ENCODE assay signal across 9 mouse cellular contexts in the genomic region with DNA sequence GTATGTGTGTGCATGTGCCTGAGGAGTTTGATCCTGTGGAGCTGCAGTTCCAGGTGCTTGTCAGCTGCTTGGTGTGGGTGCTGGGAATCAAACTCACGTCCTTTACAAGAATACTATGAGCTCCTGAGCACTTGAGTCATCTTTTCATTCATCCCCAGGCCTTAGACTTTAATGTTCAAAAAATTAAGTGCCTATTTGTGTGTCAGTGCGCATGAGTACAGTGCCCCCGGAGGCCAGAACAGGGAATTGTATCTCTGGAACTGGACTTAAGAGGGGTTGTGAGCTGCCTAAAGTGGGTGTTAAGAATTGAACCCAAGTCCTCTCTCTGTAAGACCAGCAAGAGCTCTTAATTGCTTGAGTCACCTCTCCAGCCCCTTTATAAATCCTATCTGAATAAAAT. TPM values are rescaled to one million over a fixed set of nuclear protein-coding genes. Genes with fewer than 3 reads are reported as not detected.
DNase-seq lines count a peak whose midpoint lies in the region; ATAC-seq and TF ChIP-seq lines count a peak whose summit lies in the region.
"Had no signal": no experiment of that assay in that cellular context is flagged by ENCODE, and none has a peak within 500 bp of the region (broad histone marks: within the 10 kb centered on the region; RNA-seq: fewer than 3 reads in every experiment).

No protein-coding gene starts in this region.

- no peak overlapping the region for H3K27ac ChIP-seq in kidney, adult 2 months (ENCODE audit: insufficient read depth, low read depth, low read length)
- no peak overlapping the region for H3K27ac ChIP-seq in kidney, embryonic 14.5 days (ENCODE audit: low read depth, low read length)
- no peak overlapping the region for H3K27ac ChIP-seq in ES-Bruce4 (ENCODE audit: insufficient read depth, low read length)
- H3K27ac ChIP-seq in bone marrow, adult 2 months (ENCODE audit: control insufficient read depth, insufficient read depth, low read depth, low read length, poor library complexity) = no peak overlapping the region
- H3K27ac ChIP-seq: embryonic facial prominence, embryonic 12.5 days had no signal

- TF ChIP-seq POLR2A in kidney, adult 2 months (IDR thresholded peaks at IDR 0.05; ENCODE audit: low read depth, low read length) = no peak
- no peak for TF ChIP-seq POLR2A in ES-Bruce4 (IDR thresholded peaks at IDR 0.05; ENCODE audit: insufficient read depth, low read length)
- TF ChIP-seq POLR2A in bone marrow, adult 2 months (IDR thresholded peaks at IDR 0.05; ENCODE audit: borderline replicate concordance, control insufficient read depth, low read depth, low read length) = no peak

- WGBS in kidney, adult 2 months = 81% methylated on average over 3 of the region's 3 CpGs
- WGBS in kidney, embryonic 14.5 days = 68% methylated on average over 3 of the region's 3 CpGs
- 61% methylated on average over 3 of the region's 3 CpGs for WGBS in bone marrow, adult 2 months

- H3K36me3 ChIP-seq in kidney, adult 2 months (ENCODE audit: control insufficient read depth, insufficient read depth, low read length) = peaks cover 6% of the 10 kb centered on the region
- 0 out of 2 replicates have a peak, but pooled peaks cover 3% of the 10 kb centered on the region for H3K36me3 ChIP-seq in kidney, embryonic 14.5 days (ENCODE audit: control insufficient read depth, insufficient read depth, low read length)
- no peaks in the 10 kb centered on the region for H3K36me3 ChIP-seq in ES-Bruce4 (ENCODE audit: control insufficient read depth, insufficient read depth, low read length, poor library complexity, severe bottlenecking)

- no peak overlapping the region for H3K4me3 ChIP-seq in kidney, adult 2 months (ENCODE audit: insufficient read depth, low read depth, low read length)
- no peak overlapping the region for H3K4me3 ChIP-seq in kidney, embryonic 14.5 days (ENCODE audit: low read length)
- no peak overlapping the region for H3K4me3 ChIP-seq in ES-Bruce4 (ENCODE audit: low read depth, low read length)
- no peak overlapping the region for H3K4me3 ChIP-seq in bone marrow, adult 2 months (replicated peaks; ENCODE audit: control insufficient read depth, low read depth, low read length)
- H3K4me3 ChIP-seq: embryonic facial prominence, embryonic 12.5 days had no signal

- H3K4me2 ChIP-seq in kidney, embryonic 14.5 days (replicated peaks; ENCODE audit: low read depth, low read length) = no peak overlapping the region
- H3K4me2 ChIP-seq: embryonic facial prominence, embryonic 12.5 days had no signal

- H3K27me3 ChIP-seq in kidney, adult 2 months (replicated peaks; ENCODE audit: control insufficient read depth, insufficient read depth, low read length) = no peaks in the 10 kb centered on the region
- no peaks in the 10 kb centered on the region for H3K27me3 ChIP-seq in kidney, embryonic 14.5 days (ENCODE audit: control insufficient read depth, insufficient read depth, low read length)
- no peaks in the 10 kb centered on the region for H3K27me3 ChIP-seq in ES-Bruce4 (ENCODE audit: control insufficient read depth, insufficient read depth, low read length, poor library complexity, severe bottlenecking)
- H3K27me3 ChIP-seq: embryonic facial prominence, embryonic 12.5 days had no signal

- H3K9me3 ChIP-seq in kidney, embryonic 14.5 days (ENCODE audit: control insufficient read depth, low read length) = no peaks in the 10 kb centered on the region
- no peaks in the 10 kb centered on the region for H3K9me3 ChIP-seq in ES-Bruce4 (replicated peaks; ENCODE audit: control insufficient read depth, insufficient read depth, low read length, poor library complexity, severe bottlenecking)
- H3K9me3 ChIP-seq: embryonic facial prominence, embryonic 12.5 days had no signal

- DNase-seq in kidney, adult 2 months = peak; percentile 35
- DNase-seq in kidney, postnatal 4 days = peak; percentile 46 to 56
- DNase-seq in thymus, postnatal 4 days = peak; percentile 59
- no peak for DNase-seq in layer of hippocampus, adult 9-10 months (ENCODE audit: low spot score)
- no peak for DNase-seq in layer of hippocampus, adult 8-10 months (ENCODE audit: low spot score in 2 of 2)

- no peak overlapping the region for H3K9ac ChIP-seq in kidney, embryonic 14.5 days (ENCODE audit: low read depth, low read length)
- no peak overlapping the region for H3K9ac ChIP-seq in ES-Bruce4 (ENCODE audit: low read depth, poor library complexity, severe bottlenecking)
- H3K9ac ChIP-seq: embryonic facial prominence, embryonic 12.5 days had no signal

- TF ChIP-seq CTCF in kidney, adult 2 months (conservative IDR thresholded peaks at IDR 0.05; ENCODE audit: insufficient read depth, insufficient read length, low read depth, low read length) = peak; percentile 59
- peak; percentile 22 for TF ChIP-seq CTCF in ES-Bruce4 (IDR thresholded peaks at IDR 0.05; ENCODE audit: low read depth, low read length)
- TF ChIP-seq CTCF in bone marrow, adult 2 months (IDR thresholded peaks at IDR 0.05; ENCODE audit: control insufficient read depth, insufficient read depth, low read length) = peak; percentile 50

- no peak for TF ChIP-seq EP300 in ES-Bruce4 (IDR thresholded peaks at IDR 0.05; ENCODE audit: insufficient read depth, low read depth, low read length)

- ATAC-seq in kidney, embryonic 14.5 days (ENCODE audit: low FRiP score, low TSS enrichment) = no peak

- no peaks in the 10 kb centered on the region for H3K4me1 ChIP-seq in kidney, adult 2 months (ENCODE audit: control insufficient read depth, insufficient read depth, low read length)
- H3K4me1 ChIP-seq in kidney, embryonic 14.5 days (ENCODE audit: control insufficient read depth, insufficient read depth, low read length) = no peaks in the 10 kb centered on the region
- H3K4me1 ChIP-seq in ES-Bruce4 (ENCODE audit: control insufficient read depth, insufficient read depth, low read length) = no peaks in the 10 kb centered on the region
- no peaks in the 10 kb centered on the region for H3K4me1 ChIP-seq in bone marrow, adult 2 months (ENCODE audit: control insufficient read depth, insufficient read depth, low read length)
- H3K4me1 ChIP-seq: embryonic facial prominence, embryonic 12.5 days had no signal

RNA-seq across cellular contexts. Expression of gene E130311K13Rik, which starts 9.6 kb away (rescaled TPM):
- polyA plus RNA-seq in kidney, adult 2 months (2012; rRNA removed) = 4.5 and 6.1 TPM in 2 replicates
- 5.1 and 5.7 TPM in 2 replicates for polyA plus RNA-seq in kidney, embryonic 14.5 days (2014; fragmentation: Nextera tagmentation; extraction: Ambion mirVana)
- polyA plus RNA-seq in ES-Bruce4 (2011; ENCODE audit: insufficient read depth, insufficient read length, low read depth, missing spikeins) = 4.3 and 5.3 TPM in 2 replicates
- 2.6 TPM in 1 of 2 replicates, not detected in the other for polyA plus RNA-seq in bone marrow, adult 2 months (2011; ENCODE audit: insufficient read depth, insufficient read length, low replicate concordance, missing spikeins)
- total RNA-seq in layer of hippocampus, adult 8-10 months (2022) = 10 to 100 TPM; 13.1 to 14.4 (median 13.5) TPM

RNA-seq across cellular contexts. Expression of gene Plch1, which starts 20.4 kb away (rescaled TPM):
- polyA plus RNA-seq in kidney, adult 2 months (2012; rRNA removed) = 0.84 and 1.2 TPM in 2 replicates
- polyA plus RNA-seq in kidney, embryonic 14.5 days (2014; fragmentation: Nextera tagmentation; extraction: Ambion mirVana) = 11.2 and 20.4 TPM in 2 replicates
- polyA plus RNA-seq in ES-Bruce4 (2011; ENCODE audit: insufficient read depth, insufficient read length, low read depth, missing spikeins) = 6.0 and 6.8 TPM in 2 replicates
- not detected in 2 replicates for polyA plus RNA-seq in bone marrow, adult 2 months (2011; ENCODE audit: insufficient read depth, insufficient read length, low replicate concordance, missing spikeins)
- total RNA-seq in layer of hippocampus, adult 8-10 months (2022) = 1 to 10 TPM; 5.5 to 8.3 (median 7.0) TPM

RNA-seq across cellular contexts. Expression of gene Slc33a1, which starts 44.9 kb away (rescaled TPM):
- polyA plus RNA-seq in kidney, adult 2 months (2012; rRNA removed) = 43.0 and 47.0 TPM in 2 replicates
- 14.3 and 22.1 TPM in 2 replicates for polyA plus RNA-seq in kidney, embryonic 14.5 days (2014; fragmentation: Nextera tagmentation; extraction: Ambion mirVana)
- polyA plus RNA-seq in ES-Bruce4 (2011; ENCODE audit: insufficient read depth, insufficient read length, low read depth, missing spikeins) = 13.8 and 15.2 TPM in 2 replicates
- 3.7 and 6.1 TPM in 2 replicates for polyA plus RNA-seq in bone marrow, adult 2 months (2011; ENCODE audit: insufficient read depth, insufficient read length, low replicate concordance, missing spikeins)
- total RNA-seq in layer of hippocampus, adult 8-10 months (2022) = 10 to 100 TPM; 26.2 to 31.3 (median 30.0) TPM

RNA-seq across cellular contexts. Expression of gene Gmps, which starts 56.3 kb away (rescaled TPM):
- 3.5 and 5.1 TPM in 2 replicates for polyA plus RNA-seq in kidney, adult 2 months (2012; rRNA removed)
- 45.3 and 62.6 TPM in 2 replicates for polyA plus RNA-seq in kidney, embryonic 14.5 days (2014; fragmentation: Nextera tagmentation; extraction: Ambion mirVana)
- 55.0 and 58.3 TPM in 2 replicates for polyA plus RNA-seq in ES-Bruce4 (2011; ENCODE audit: insufficient read depth, insufficient read length, low read depth, missing spikeins)
- polyA plus RNA-seq in bone marrow, adult 2 months (2011; ENCODE audit: insufficient read depth, insufficient read length, low replicate concordance, missing spikeins) = 7.5 and 7.9 TPM in 2 replicates
- total RNA-seq in layer of hippocampus, adult 8-10 months (2022) = 10 to 100 TPM; 39.3 to 56.4 (median 47.0) TPM

Comparison
In these comparisons a context has a peak if more than half of its experiments do, and no peak if none do; other contexts are left out.
1. DNase-seq: peak in kidney, adult 2 months (single experiment), kidney, postnatal 4 days (2 of 2) and thymus, postnatal 4 days (single experiment); none in layer of hippocampus, adult 9-10 months (single experiment) and layer of hippocampus, adult 8-10 months (0 of 2).
2. Peak in every context shown above with its lines, with median percentiles within 50 percentile points of each other: CTCF ChIP-seq.